Mouse (Mus musculus) thymus, postnatal 10 days (tissue): Measurements from ENCODE around the gene Gm37240.

ENCODE experiments used
- DNase-seq, 2 experiments: peaks; one replicate each; pipeline ENCODE4 v3.0.0; 2021; ENCODE audit warnings: low spot score in 2 of 2

The Gm37240 gene

GRCm38 (mm10) chr3:85500096-85500495 is 387.2 kb downstream of the Gm37240 start:
- no peak for DNase-seq

GRCm38 (mm10) chr3:85496146-85496545 is 391.2 kb downstream of the Gm37240 start:
- DNase-seq: no peak

DNA sequence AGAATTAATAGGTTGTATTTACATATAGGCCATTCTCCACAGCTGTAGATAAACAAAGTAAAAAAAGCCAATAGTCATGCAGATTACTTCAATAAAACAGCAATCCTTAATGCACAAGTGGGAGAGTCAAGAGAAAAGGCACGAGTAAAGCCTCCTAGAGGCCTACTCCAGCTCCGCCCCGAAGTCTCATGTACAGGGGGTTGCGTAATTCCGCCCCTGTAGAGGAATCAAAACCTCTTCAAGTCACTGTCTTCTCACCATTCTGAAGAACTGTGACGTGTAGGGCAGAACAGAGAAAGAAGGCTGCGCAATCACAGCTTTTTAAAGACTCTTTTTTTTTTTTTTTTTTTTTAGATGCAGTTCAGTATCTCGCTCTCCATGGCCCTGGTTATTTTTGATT is 393.5 kb downstream of the Gm37240 start:
- DNase-seq: no peak

GRCm38 (mm10) chr3:85490204-85490603 is 397.1 kb downstream of the Gm37240 start:
- no peak for DNase-seq

GRCm38 (mm10) chr3:85487379-85487778 is 399.9 kb downstream of the Gm37240 start:
- no peak for DNase-seq

DNA sequence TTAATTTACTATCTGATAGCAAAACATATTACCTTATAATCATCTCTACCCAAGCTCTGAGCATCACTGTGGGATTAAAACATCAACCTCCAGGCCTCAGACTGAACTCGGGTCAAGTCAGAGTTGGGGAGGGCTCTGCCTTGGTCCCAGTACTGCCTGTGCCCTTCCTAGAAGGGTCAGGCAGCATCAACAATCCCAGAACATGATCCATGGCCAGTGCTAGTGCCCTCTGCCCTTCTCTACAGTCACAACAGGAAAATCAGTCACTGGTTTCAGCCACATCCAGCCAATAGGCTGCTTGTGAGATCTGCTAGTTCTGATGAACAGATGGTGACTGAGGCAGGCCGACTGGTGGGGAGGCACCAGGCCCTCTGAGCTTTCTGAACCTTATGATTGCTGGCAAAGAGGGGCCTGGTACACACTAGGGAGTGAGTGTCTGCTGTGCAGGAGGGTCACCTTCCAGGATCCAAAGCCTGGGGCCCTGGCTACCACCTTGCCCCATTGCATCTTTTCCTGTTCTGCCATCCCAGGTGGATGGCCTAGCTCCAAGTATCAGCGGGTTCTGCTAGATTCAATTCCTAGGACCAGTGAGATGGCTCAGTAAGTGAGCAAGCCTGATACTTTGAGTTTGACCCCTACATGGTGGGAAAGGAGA is 401.7 kb downstream of the Gm37240 start:
- no peak for DNase-seq

DNA sequence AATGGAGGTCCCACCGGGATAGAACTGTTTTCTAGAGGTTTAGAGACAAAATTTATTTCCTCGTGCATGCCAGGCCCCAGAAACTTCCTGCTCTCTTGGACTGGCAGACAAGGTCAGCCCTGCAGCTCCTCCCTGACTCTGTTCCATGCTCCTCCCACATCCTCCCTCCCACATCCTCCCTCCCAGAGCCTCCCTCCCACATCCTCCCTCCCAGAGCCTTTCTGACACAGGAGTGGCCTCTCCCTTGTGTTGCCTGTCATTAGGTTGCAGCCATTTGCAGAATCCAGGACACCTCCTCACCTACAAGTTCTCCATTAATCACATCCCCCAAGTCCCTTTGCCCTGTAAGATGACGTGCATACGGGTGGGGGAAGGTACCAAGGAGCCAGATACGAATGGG is 404.7 kb downstream of the Gm37240 start:
- DNase-seq: no peak

GRCm38 (mm10) chr3:85480638-85481037 is 406.7 kb downstream of the Gm37240 start:
- DNase-seq: no peak

DNA sequence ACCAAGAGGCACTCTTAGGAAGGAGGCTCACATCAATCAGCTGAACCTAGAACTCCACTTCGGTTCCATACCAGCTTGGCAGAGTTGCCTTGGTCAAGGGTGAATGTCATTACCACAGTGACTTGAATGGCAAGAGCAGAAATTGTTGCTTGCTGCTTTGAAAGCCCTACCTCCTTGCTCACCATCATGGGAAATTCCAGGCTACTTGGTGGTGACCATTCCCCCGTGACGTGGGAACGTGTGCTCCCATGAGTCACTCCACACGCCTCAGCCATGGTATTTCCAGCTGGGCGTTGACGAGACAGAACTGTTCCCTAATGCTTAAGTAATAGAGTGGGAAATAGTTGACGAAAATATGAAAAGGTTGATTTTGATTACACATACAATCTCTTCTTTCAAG is 408.6 kb downstream of the Gm37240 start:
- DNase-seq: no peak

DNA sequence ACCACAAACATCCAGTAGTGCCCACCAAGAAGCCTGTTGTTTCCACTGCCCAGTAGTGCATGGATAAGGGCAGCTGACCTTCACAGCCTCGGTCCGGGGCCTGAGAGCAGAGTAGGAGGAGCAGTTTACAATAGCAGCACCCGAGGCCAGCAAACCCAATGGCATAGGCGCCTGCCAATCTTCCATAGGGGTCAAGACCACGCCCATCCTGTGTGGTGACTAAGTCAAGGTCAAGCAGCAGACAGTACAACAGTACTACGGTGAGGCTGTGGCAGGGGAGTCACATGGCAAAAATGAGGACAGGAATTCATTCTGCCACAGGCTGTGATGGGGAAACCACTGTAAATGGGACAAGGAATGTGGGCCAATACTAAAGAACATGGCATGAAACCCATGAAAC is 417.6 kb downstream of the Gm37240 start:
- DNase-seq: no peak

GRCm38 (mm10) chr3:85468995-85469394 is 418.3 kb downstream of the Gm37240 start:
- DNase-seq: no peak

GRCm38 (mm10) chr3:85465283-85466025 is 421.9 kb downstream of the Gm37240 start:
- DNase-seq: no peak

- DNase-seq: no peak
Measured at GRCm38 (mm10) chr3:85460021-85460420, 427.3 kb downstream of the Gm37240 start.

GRCm38 (mm10) chr3:85456983-85457382 is 430.3 kb downstream of the Gm37240 start:
- DNase-seq: no peak

- DNase-seq: no peak
Measured at GRCm38 (mm10) chr3:85455453-85455852, 431.9 kb downstream of the Gm37240 start.

GRCm38 (mm10) chr3:85454001-85454400 is 433.3 kb downstream of the Gm37240 start:
- DNase-seq: no peak

DNA sequence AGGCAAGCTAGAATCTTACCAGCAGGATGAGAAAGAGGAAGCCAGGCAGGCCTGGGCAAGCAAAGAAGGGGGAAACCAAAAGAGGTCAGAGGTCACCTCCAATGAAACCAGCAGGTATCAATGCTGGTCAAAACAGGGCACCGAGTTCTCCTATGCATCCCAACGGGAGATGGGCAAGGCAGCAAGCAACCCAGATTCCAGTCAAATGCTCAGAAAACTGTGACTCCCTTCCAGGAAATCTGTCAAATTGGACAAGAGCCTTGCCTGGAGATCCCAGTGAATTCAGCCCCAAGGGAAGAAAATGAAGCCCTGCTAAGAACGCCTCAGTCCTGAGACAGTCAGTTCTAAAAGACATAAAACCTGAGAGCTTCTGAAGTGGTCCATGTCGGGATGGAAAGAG is 437.9 kb downstream of the Gm37240 start:
- DNase-seq: no peak

DNA sequence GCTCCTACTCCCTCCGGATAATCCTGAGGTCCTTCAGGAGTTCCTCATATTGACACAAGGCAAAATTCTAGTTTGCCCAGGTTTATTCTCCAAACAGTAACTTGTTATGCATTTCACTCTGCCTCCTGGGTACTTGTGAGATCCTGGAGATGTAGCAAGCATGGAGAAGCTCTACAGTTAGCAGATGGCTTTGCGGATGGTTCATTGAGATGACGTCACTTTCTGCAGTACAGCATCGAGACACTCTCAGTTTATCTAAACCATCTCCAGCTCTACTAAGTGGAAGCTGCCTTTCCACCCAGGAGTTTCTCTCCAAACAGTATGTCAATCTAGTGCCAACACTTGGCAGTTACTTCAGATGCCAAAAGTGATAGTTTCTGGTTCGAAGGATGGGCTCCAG is 444.5 kb downstream of the Gm37240 start:
- no peak for DNase-seq

DNA sequence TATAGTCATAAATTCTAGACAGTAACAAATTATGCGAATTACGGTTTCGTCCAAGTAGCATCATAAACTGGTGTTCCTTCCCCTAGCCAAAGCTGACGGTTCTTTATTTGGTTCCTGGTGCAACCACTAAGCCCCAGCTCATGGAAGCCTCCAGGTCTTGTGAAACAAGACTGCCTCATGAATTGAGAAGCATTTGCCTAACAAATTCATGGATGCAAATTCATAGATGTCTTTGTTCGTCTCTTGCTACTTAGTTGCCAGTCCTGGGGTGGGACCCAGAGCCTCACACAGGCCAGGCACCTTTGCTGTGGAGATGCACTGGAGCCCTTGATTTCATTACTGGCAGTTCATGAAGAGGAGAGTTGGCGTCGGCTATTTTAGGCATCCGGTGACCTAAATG is 445.1 kb downstream of the Gm37240 start:
- no peak for DNase-seq

DNA sequence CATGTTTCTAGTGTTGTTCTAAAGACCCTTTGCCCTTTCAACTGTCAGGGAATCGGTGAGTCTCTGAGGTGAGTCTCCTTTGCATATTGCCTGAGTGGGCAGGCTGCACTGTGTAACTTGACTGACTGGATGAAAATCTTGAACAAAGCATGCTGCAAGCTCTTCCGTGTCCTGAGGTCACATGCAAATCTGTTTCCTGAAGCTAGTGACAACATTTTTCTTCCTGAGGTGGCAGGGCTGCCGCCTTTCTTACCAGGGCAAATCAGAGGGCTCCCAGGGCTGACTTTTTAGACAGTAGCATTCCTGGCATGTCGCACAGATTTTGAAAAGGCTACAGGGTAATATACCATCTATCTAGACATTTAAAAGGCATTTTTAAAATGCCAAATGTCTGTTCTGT is 451.9 kb downstream of the Gm37240 start:
- DNase-seq: no peak

- DNase-seq: no peak
Measured at GRCm38 (mm10) chr3:85431208-85431607, 456.1 kb downstream of the Gm37240 start.

DNA sequence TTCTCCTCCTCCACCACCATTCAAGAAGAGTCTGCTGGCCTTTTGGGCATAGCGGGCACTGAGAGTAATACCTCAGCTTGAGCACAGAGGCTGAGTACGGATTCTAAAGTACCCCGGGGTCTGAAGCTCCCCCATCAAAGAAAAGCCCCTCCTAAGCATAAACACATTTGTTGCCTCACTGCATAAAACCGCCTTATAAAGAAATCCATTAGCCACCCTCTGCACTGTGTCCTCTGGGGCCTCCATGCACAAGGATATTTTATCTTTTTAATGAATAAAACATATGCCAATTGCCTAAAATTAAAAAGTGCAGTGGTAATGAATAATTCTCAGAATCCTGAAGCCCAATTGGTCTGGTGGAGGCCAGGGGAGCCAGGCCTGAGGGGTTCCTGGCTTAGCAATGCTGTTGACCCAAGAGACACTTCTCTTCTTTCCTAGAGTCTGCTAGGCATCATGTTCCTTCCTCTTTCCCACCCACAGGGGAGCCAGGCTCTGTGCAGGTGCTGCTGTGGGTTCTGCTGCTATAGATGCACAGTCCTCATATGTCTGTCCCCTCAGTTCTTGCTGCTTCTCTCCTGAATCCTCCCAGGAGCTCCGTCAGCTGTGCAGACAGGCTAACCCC is 463.8 kb downstream of the Gm37240 start:
- DNase-seq: no peak

DNA sequence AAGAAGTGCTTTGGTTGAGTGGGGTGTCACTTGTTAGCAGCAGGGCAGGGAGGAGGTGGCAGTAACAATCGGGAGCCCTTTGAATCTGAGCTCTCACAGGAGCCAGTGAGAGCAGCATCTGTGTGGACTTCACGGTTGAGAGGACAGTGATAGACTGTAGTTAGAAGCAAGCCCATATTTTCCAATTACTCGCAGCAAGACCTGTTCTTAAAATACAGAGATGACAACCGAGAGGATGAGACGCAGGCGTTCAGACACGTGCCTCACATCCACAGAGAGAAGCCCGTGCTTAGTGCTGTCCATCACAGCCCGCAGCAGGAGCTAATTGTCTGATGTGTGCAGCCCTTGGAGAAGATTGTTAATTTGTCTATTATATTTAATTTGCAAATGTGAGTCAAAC is 465.9 kb downstream of the Gm37240 start:
- no peak for DNase-seq
